Mouse (Mus musculus) liver, embryonic 14.5 days (tissue): Measurements from ENCODE around the gene Gm10762.
A peak's percentile ranks its signal among the peaks of the same experiment; 100 is the strongest.

ENCODE experiments used
- CTCF ChIP-seq: IDR thresholded peaks from 2 replicates; pipeline ENCODE4 v1.5.1; 2016; ENCODE audit warnings: antibody characterized with exemption, low read depth, control low read depth
- EP300 ChIP-seq: IDR thresholded peaks from 2 replicates; pipeline ENCODE4 v1.6.1; 2016; ENCODE audit warnings: antibody characterized with exemption, low read depth

DNA sequence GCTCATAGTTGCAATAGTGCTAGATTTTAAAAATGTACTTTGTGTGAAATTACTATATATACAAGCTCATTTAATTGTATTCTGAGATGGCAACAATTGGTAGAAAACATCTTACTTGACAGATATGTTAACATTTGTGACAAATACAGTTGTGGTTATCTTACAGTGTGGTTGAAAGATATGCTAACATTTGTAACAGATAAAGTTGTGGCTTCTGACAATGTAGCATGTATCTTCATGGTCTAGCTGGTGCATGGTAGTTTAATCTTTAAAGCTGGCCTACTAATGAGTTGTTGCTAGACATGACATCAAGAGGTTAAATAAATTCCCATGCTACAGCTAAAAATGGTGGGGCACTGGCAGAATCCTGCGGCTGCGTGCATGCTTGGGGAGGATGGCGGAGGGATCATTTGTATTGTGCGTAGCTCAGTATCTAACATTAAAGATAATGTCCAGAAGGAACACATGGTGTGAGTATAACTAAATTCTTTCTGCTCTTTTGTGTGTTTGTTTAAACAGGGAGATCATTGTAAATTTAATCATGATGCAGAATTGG, 38.7 kb upstream of the Gm10762 start:
- no peak for TF ChIP-seq CTCF
- TF ChIP-seq EP300 = peak; percentile 74
